8 mouse cellular contexts compared by ENCODE assay signal in the genomic region with DNA sequence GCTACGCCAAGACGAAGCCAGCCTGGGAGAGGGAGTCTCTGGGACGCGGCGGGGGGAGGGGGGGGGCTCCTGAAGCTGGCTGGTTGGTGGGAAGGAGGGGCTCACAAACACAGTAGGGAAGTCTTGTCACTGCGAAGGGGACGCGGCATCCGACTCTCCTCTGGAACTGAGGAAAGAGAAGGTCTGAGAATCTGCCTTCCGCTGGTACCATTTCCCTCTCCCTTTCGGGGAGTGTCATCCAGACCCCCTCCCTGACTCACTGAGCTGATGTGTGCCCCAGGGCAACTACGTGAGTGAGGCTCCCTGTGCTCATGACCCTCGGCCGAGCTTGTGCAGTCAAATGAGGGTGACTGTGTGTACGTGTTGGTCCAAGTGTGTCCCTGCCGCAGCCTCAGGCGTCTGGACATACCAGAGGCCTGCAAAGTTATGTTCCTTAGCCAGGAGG. TPM values are rescaled to one million over a fixed set of nuclear protein-coding genes. Genes with fewer than 3 reads are reported as not detected.
DNase-seq lines count a peak whose midpoint lies in the region; ATAC-seq and TF ChIP-seq lines count a peak whose summit lies in the region.

No protein-coding gene starts in this region.

- ATAC-seq in lung, embryonic 14.5 days (ENCODE audit: insufficient read depth) = peak; percentile 33
- ATAC-seq in embryonic facial prominence, embryonic 13.5 days (ENCODE audit: insufficient number of reproducible peaks, insufficient read depth, low FRiP score, low TSS enrichment, low read depth) = no peak
- peak; percentile 71 for ATAC-seq in hindbrain, postnatal 0 days
- peak; percentile 60 for ATAC-seq in neural tube, embryonic 11.5 days (ENCODE audit: insufficient read depth, low FRiP score, low TSS enrichment)

- H3K36me3 ChIP-seq in lung, embryonic 14.5 days (ENCODE audit: insufficient read depth) = no peaks in the 10 kb centered on the region
- H3K36me3 ChIP-seq in embryonic facial prominence, embryonic 13.5 days = no peaks in the 10 kb centered on the region
- H3K36me3 ChIP-seq in hindbrain, postnatal 0 days (ENCODE audit: insufficient read depth, low read length) = no peaks in the 10 kb centered on the region
- H3K36me3 ChIP-seq in neural tube, embryonic 11.5 days (ENCODE audit: control insufficient read depth, insufficient read depth, low read length) = no peaks in the 10 kb centered on the region

- no peak overlapping the region for H3K27ac ChIP-seq in lung, embryonic 14.5 days (ENCODE audit: low read depth)
- H3K27ac ChIP-seq in embryonic facial prominence, embryonic 13.5 days = no peak overlapping the region
- H3K27ac ChIP-seq in hindbrain, postnatal 0 days = no peak overlapping the region
- no peak overlapping the region for H3K27ac ChIP-seq in neural tube, embryonic 11.5 days (ENCODE audit: low read depth, low read length)

- 0 out of 2 replicates have a peak, but pooled peaks cover 5% of the 10 kb centered on the region for H3K4me1 ChIP-seq in lung, embryonic 14.5 days (ENCODE audit: insufficient read depth)
- H3K4me1 ChIP-seq in embryonic facial prominence, embryonic 13.5 days = peaks cover 17% of the 10 kb centered on the region
- peaks cover 8% of the 10 kb centered on the region for H3K4me1 ChIP-seq in hindbrain, postnatal 0 days (ENCODE audit: insufficient read depth, low read length)
- peaks cover 4% of the 10 kb centered on the region; the same call in 1 of the 2 replicates for H3K4me1 ChIP-seq in neural tube, embryonic 11.5 days (ENCODE audit: control insufficient read depth, insufficient read depth, low read length)

- H3K4me2 ChIP-seq in lung, embryonic 14.5 days = peak overlapping the region; percentile 66
- H3K4me2 ChIP-seq in embryonic facial prominence, embryonic 13.5 days = peak overlapping the region; percentile 69
- peak overlapping the region; percentile 62 for H3K4me2 ChIP-seq in hindbrain, postnatal 0 days (ENCODE audit: low read depth, low read length)
- H3K4me2 ChIP-seq in neural tube, embryonic 11.5 days (ENCODE audit: low read depth) = peak overlapping the region; percentile 43

- WGBS in lung, embryonic 14.5 days = 13% methylated on average over 17 of the region's 17 CpGs
- WGBS in embryonic facial prominence, embryonic 13.5 days = 7% methylated on average over 15 of the region's 17 CpGs
- WGBS in hindbrain, postnatal 0 days = 13% methylated on average over 17 of the region's 17 CpGs
- WGBS in neural tube, embryonic 11.5 days = 7% methylated on average over 16 of the region's 17 CpGs

- DNase-seq in lung, embryonic 14.5 days = no peak
- no peak for DNase-seq in lung, postnatal 14 days
- DNase-seq in hindbrain, postnatal 0 days (ENCODE audit: low spot score) = no peak
- no peak for DNase-seq in neural tube, embryonic 11.5 days (ENCODE audit: low spot score)
- DNase-seq in spleen, adult 18-20 months = no peak
- no peak for DNase-seq in layer of hippocampus, adult 9-10 months (ENCODE audit: low spot score)
- DNase-seq in thymus, postnatal 0 days (ENCODE audit: low spot score) = no peak

- no peak overlapping the region for H3K9ac ChIP-seq in lung, embryonic 14.5 days
- H3K9ac ChIP-seq in embryonic facial prominence, embryonic 13.5 days = no peak overlapping the region
- 0 out of 2 replicates have a peak overlapping the region, but pooled peaks have one; percentile 21 for H3K9ac ChIP-seq in hindbrain, postnatal 0 days (replicated peaks; ENCODE audit: low read length)
- no peak overlapping the region for H3K9ac ChIP-seq in neural tube, embryonic 11.5 days (ENCODE audit: low read length)

- H3K9me3 ChIP-seq in lung, embryonic 14.5 days (ENCODE audit: low read depth, low read length) = no peaks in the 10 kb centered on the region
- no peaks in the 10 kb centered on the region for H3K9me3 ChIP-seq in embryonic facial prominence, embryonic 13.5 days
- H3K9me3 ChIP-seq in hindbrain, postnatal 0 days (ENCODE audit: low read length) = no peaks in the 10 kb centered on the region
- H3K9me3 ChIP-seq in neural tube, embryonic 11.5 days (ENCODE audit: control insufficient read depth, low read length) = no peaks in the 10 kb centered on the region

- peak overlapping the region; percentile 32 for H3K4me3 ChIP-seq in lung, embryonic 14.5 days (ENCODE audit: low read depth, low read length)
- peak overlapping the region; percentile 38 for H3K4me3 ChIP-seq in embryonic facial prominence, embryonic 13.5 days
- H3K4me3 ChIP-seq in hindbrain, postnatal 0 days (ENCODE audit: low read length) = peak overlapping the region; percentile 31
- peak overlapping the region; percentile 8; the same call in 1 of the 2 replicates for H3K4me3 ChIP-seq in neural tube, embryonic 11.5 days (ENCODE audit: low read depth, low read length)

- TF ChIP-seq CTCF in lung, embryonic 14.5 days (IDR thresholded peaks at IDR 0.05; ENCODE audit: low read depth) = no peak
- TF ChIP-seq CTCF in hindbrain, postnatal 0 days (IDR thresholded peaks at IDR 0.05; ENCODE audit: low read depth) = no peak

- peaks cover 18% of the 10 kb centered on the region for H3K27me3 ChIP-seq in lung, embryonic 14.5 days (ENCODE audit: insufficient read depth, low read length)
- peaks cover 52% of the 10 kb centered on the region for H3K27me3 ChIP-seq in embryonic facial prominence, embryonic 13.5 days
- peaks cover 23% of the 10 kb centered on the region for H3K27me3 ChIP-seq in hindbrain, postnatal 0 days (ENCODE audit: insufficient read depth, low read length)
- peaks cover 43% of the 10 kb centered on the region for H3K27me3 ChIP-seq in neural tube, embryonic 11.5 days (ENCODE audit: control insufficient read depth, insufficient read depth, low read length)

RNA-seq across cellular contexts. Expression of a gene that starts 6.1 kb away (rescaled TPM):
- 17.0 and 18.8 TPM in 2 replicates for polyA plus RNA-seq in lung, embryonic 14.5 days (2014; fragmentation: Nextera tagmentation; extraction: Ambion mirVana)
- 1.5 and 1.6 TPM in 2 replicates for polyA plus RNA-seq in embryonic facial prominence, embryonic 13.5 days (2015; fragmentation: Nextera tagmentation; extraction: Ambion mirVana)
- 3.0 and 3.9 TPM in 2 replicates for total RNA-seq in hindbrain, postnatal 0 days (2014; rRNA removed)
- polyA plus RNA-seq in hindbrain, postnatal 0 days (2015; fragmentation: Nextera tagmentation; extraction: Ambion mirVana) = 1.3 and 1.6 TPM in 2 replicates
- polyA plus RNA-seq in neural tube, embryonic 11.5 days (2014; fragmentation: Nextera tagmentation; extraction: Ambion mirVana) = 0.38 TPM in 1 of 2 replicates, not detected in the other
- polyA plus RNA-seq in thymus, postnatal 0 days (2015; fragmentation: Nextera tagmentation; extraction: Ambion mirVana) = 0.95 and 1.1 TPM in 2 replicates

RNA-seq across cellular contexts. Expression of a gene that starts 7.5 kb away (rescaled TPM):
- polyA plus RNA-seq in lung, embryonic 14.5 days (2014; fragmentation: Nextera tagmentation; extraction: Ambion mirVana) = 6.0 and 7.2 TPM in 2 replicates
- 8.6 and 10.3 TPM in 2 replicates for polyA plus RNA-seq in embryonic facial prominence, embryonic 13.5 days (2015; fragmentation: Nextera tagmentation; extraction: Ambion mirVana)
- total RNA-seq in hindbrain, postnatal 0 days (2014; rRNA removed) = 6.0 and 8.3 TPM in 2 replicates
- 11.9 and 15.4 TPM in 2 replicates for polyA plus RNA-seq in hindbrain, postnatal 0 days (2015; fragmentation: Nextera tagmentation; extraction: Ambion mirVana)
- polyA plus RNA-seq in neural tube, embryonic 11.5 days (2014; fragmentation: Nextera tagmentation; extraction: Ambion mirVana) = 2.3 and 2.5 TPM in 2 replicates
- polyA plus RNA-seq in thymus, postnatal 0 days (2015; fragmentation: Nextera tagmentation; extraction: Ambion mirVana) = 6.8 and 8.4 TPM in 2 replicates

RNA-seq across cellular contexts. Expression of a gene that starts 10.3 kb away (rescaled TPM):
- 11.4 and 12.2 TPM in 2 replicates for polyA plus RNA-seq in lung, embryonic 14.5 days (2014; fragmentation: Nextera tagmentation; extraction: Ambion mirVana)
- 9.5 and 10.0 TPM in 2 replicates for polyA plus RNA-seq in embryonic facial prominence, embryonic 13.5 days (2015; fragmentation: Nextera tagmentation; extraction: Ambion mirVana)
- total RNA-seq in hindbrain, postnatal 0 days (2014; rRNA removed) = 9.7 and 18.7 TPM in 2 replicates
- 12.5 and 15.5 TPM in 2 replicates for polyA plus RNA-seq in hindbrain, postnatal 0 days (2015; fragmentation: Nextera tagmentation; extraction: Ambion mirVana)
- polyA plus RNA-seq in neural tube, embryonic 11.5 days (2014; fragmentation: Nextera tagmentation; extraction: Ambion mirVana) = 9.0 and 9.6 TPM in 2 replicates
- 10.7 and 11.2 TPM in 2 replicates for polyA plus RNA-seq in thymus, postnatal 0 days (2015; fragmentation: Nextera tagmentation; extraction: Ambion mirVana)

RNA-seq across cellular contexts. Expression of a gene that starts 17.3 kb away (rescaled TPM):
- 149 and 152 TPM in 2 replicates for polyA plus RNA-seq in lung, embryonic 14.5 days (2014; fragmentation: Nextera tagmentation; extraction: Ambion mirVana)
- 39.5 and 41.7 TPM in 2 replicates for polyA plus RNA-seq in embryonic facial prominence, embryonic 13.5 days (2015; fragmentation: Nextera tagmentation; extraction: Ambion mirVana)
- 34.2 and 43.7 TPM in 2 replicates for total RNA-seq in hindbrain, postnatal 0 days (2014; rRNA removed)
- polyA plus RNA-seq in hindbrain, postnatal 0 days (2015; fragmentation: Nextera tagmentation; extraction: Ambion mirVana) = 36.1 and 37.9 TPM in 2 replicates
- polyA plus RNA-seq in neural tube, embryonic 11.5 days (2014; fragmentation: Nextera tagmentation; extraction: Ambion mirVana) = 33.1 and 35.7 TPM in 2 replicates
- 17.2 and 18.1 TPM in 2 replicates for polyA plus RNA-seq in thymus, postnatal 0 days (2015; fragmentation: Nextera tagmentation; extraction: Ambion mirVana)

RNA-seq across cellular contexts. Expression of a gene that starts 56.1 kb away (rescaled TPM):
- 32.4 and 35.7 TPM in 2 replicates for polyA plus RNA-seq in lung, embryonic 14.5 days (2014; fragmentation: Nextera tagmentation; extraction: Ambion mirVana)
- polyA plus RNA-seq in embryonic facial prominence, embryonic 13.5 days (2015; fragmentation: Nextera tagmentation; extraction: Ambion mirVana) = 31.1 and 34.9 TPM in 2 replicates
- 20.0 and 34.0 TPM in 2 replicates for total RNA-seq in hindbrain, postnatal 0 days (2014; rRNA removed)
- 16.1 and 17.8 TPM in 2 replicates for polyA plus RNA-seq in hindbrain, postnatal 0 days (2015; fragmentation: Nextera tagmentation; extraction: Ambion mirVana)
- 35.4 and 39.9 TPM in 2 replicates for polyA plus RNA-seq in neural tube, embryonic 11.5 days (2014; fragmentation: Nextera tagmentation; extraction: Ambion mirVana)
- 15.5 and 16.7 TPM in 2 replicates for polyA plus RNA-seq in thymus, postnatal 0 days (2015; fragmentation: Nextera tagmentation; extraction: Ambion mirVana)
